Mouse (Mus musculus): Measurements from ENCODE around the gene Angptl3.

Gene Angptl3

GRCm38 (mm10) chr4:99030686-99031085 lies at the start of gene Angptl3:
Angptl3 (plus strand) TSS chr4:99030954.
- DNase-seq (ENCODE audit: low spot score) = no peak

DNA sequence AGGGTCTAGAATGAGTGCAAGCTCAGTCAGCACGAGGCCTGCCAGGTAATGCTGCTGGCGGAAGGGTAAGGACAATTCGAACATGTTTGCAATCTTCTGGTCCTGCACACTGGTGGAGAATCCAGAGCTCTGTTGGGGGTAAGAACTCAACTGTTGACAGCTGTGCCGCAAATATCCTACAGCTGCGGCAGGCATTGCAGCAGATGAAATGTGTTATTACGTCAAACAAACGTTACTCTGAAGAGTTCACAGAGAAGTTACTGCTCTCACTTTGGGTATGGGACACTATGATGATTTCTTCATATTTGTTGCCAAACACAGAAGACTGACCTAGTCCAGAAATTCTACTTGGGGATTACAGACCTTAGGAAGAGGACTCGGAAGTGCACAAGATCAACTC lies 46.1 kb upstream of the Angptl3 start:
- no peak for DNase-seq (ENCODE audit: low spot score)

GRCm38 (mm10) chr4:98993491-98993890 lies 37.3 kb upstream of the Angptl3 start:
- DNase-seq (ENCODE audit: low spot score) = no peak

- DNase-seq (ENCODE audit: low spot score) = no peak
These were observed 25.2 kb upstream of the Angptl3 start for GRCm38 (mm10) chr4:99005574-99005973.

DNA sequence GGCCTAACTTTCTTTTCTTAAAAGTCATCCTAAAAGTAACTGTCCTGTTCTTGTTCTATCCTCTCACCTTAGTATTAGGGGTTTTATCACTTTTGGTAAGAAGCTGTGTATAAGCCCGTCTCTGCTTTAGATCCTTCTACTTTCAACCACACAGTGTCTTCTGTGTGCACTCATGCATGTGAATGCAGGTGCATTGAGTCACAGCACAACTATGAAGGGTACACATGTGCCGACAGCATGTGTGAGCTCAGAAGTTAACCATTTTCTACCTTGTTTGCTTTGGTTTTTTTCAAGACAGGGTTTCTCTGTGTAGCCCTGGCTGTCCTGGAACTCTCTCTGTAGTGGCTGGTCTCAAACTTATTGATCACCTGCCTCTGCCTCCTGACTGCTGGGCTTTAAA lies 24.4 kb upstream of the Angptl3 start:
- no peak for DNase-seq (ENCODE audit: low spot score)

DNA sequence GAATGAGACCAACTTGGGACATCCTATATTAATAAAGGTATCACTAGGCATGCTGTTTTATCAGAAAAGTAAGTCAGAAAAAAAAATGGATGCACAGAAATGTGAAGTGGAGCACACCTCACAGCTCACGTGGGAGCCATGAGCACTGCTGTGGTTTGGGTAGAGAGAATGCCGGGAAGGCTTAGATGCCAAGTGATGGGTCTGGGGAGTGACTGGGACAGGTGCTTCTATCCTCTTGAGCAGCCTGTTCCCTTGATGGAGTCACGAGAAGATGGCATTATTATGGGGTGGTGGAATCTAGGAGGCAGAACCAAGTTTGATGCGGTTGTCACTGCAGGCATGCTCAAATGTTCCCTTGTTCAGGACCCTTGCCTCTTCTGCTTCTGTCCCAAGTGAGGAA lies 19.7 kb upstream of the Angptl3 start:
- no peak for DNase-seq (ENCODE audit: low spot score)

DNA sequence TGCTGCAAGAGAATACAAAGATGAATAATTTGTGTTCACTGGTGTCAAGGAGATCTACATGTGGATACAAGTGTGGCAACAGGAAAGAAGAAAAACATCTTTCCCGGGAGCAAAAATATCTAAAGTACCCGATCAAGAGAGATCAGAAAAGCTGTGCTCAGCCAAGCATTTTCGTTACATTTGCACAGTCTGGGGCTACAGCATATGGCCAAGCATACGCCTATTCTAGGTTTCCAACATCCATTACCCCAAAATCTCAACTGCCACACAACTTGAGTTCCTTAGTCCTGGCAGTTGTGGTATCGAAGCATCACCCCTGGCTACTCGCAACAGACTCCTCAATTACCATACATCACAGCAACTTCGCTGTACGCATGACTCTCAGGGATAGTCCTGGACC lies 8.5 kb upstream of the Angptl3 start:
- no peak for DNase-seq (ENCODE audit: low spot score)

GRCm38 (mm10) chr4:99028377-99028776 lies 2.4 kb upstream of the Angptl3 start:
- no peak for DNase-seq (ENCODE audit: low spot score)

- DNase-seq (ENCODE audit: low spot score) = no peak
These were observed 2.2 kb downstream of the Angptl3 start for GRCm38 (mm10) chr4:99032921-99033320.

GRCm38 (mm10) chr4:99044854-99045253 lies 14.1 kb downstream of the Angptl3 start:
- DNase-seq (ENCODE audit: low spot score) = no peak

DNA sequence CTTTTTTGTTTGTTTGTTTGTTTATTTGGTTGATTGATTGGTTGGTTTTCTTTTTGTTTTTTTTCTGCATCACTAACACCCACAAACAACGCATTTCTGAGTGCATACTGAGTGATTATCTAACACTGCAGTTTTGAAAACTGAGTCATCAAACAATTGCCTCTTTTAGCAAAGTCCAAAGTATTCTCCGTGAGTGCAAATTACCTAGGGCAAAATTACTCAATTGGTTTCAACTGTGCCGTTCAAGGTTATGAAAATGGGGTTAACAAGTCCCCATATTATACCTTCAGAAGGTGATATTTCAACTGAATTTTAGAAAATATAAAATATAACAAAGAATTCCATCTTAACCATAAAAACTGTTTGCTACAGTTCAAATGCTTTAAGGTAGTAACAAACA lies 15.7 kb downstream of the Angptl3 start:
- DNase-seq (ENCODE audit: low spot score) = no peak

- DNase-seq (ENCODE audit: low spot score) = no peak
These were observed 17.8 kb downstream of the Angptl3 start for GRCm38 (mm10) chr4:99048581-99048980.

DNA sequence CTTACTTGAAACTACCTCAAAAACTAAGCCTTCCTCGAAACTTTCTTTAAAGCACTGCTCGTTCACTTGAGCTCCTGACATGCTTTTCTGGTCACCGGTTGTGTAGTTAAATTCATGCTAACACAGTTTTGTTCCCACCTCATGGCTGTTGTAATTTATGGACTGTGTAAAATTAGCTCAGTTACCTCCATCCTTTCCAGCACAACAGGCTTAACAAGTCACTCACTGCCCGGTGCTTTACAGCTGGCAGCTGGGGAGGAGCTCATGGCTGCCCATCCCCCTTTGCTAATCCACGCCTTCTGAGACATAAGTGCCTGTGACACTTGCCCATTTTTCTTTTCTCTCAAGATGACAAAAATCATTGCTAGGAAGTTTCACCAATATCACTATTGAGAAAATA lies 33.8 kb downstream of the Angptl3 start:
- DNase-seq (ENCODE audit: low spot score) = no peak

- no peak for DNase-seq (ENCODE audit: low spot score)
These were observed 38.1 kb downstream of the Angptl3 start for GRCm38 (mm10) chr4:99068806-99069205.

- no peak for DNase-seq (ENCODE audit: low spot score)
These were observed 47.3 kb downstream of the Angptl3 start for GRCm38 (mm10) chr4:99078005-99078404.

- DNase-seq (ENCODE audit: low spot score) = no peak
These were observed 50.4 kb downstream of the Angptl3 start for GRCm38 (mm10) chr4:99081169-99081568.

GRCm38 (mm10) chr4:99083862-99084261 lies 53.1 kb downstream of the Angptl3 start:
- DNase-seq (ENCODE audit: low spot score) = no peak

GRCm38 (mm10) chr4:99087760-99088485 lies 57.2 kb downstream of the Angptl3 start:
- no peak for DNase-seq (ENCODE audit: low spot score)

DNA sequence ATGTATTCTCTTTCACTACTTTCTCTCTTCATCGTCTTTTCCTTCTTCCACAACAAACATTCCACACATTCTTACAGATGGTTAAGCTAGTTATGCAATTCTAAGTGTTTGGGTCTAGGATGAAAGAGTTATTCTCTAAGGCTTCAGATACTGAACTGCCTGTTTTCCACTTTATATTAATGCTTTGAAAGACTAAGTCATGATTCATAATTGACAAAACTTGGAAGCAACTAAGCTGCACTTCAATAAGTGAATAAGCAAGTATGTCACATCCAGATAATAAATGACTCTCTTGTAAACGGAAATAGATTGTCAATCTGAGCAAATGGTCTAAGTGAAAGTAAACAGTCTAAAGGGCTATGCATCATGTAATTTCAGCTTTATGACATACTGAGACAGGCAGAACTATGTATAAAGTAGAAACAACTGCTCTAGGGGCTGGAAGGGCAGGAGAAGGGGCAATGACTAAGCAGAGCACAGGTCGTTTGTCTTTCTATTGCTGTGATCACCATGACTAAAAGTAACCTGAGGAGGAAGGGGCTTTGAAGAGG lies 60.5 kb downstream of the Angptl3 start:
- no peak for DNase-seq (ENCODE audit: low spot score)

DNA sequence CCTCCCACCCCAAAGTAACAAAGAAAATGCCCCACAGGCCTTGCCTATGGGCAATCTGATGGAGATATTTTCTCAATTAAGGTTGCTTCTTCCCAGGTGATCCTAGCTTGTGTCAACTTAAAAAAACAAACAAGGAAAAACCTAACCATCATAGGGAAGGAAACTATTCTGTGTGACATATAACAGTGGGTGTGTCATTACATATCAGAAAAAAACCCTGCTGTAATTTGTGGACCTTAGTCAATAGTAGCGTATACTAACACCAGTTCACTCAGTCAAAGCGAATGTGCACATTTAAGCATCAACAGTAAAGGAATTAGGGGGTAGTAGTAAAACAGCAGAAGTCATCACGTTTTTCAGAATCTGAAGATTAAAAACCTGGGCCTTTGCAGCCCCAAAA lies 61.0 kb downstream of the Angptl3 start:
- DNase-seq (ENCODE audit: low spot score) = no peak

Measured in testis, postnatal 14 days (tissue).